Mouse (Mus musculus) CH12.LX (cell line): ENCODE measurements at regions not wholly inside any gene's neighbourhood (a gene's known extent, or its start where the extent isn't known, plus 50 kb on each side); places are given as distances from the start of the nearest gene placed in this dataset.

Experiments
- DNase-seq: peaks from one replicate; pipeline ENCODE4 v3.0.0-alpha.2; 2013; ENCODE audit errors: extremely low read depth
- H3K27ac ChIP-seq: 2 replicates; pipeline ENCODE4 v1.5.1; 2012; ENCODE audit warnings: low read depth, mild to moderate bottlenecking, control low read depth, moderate library complexity; ENCODE audit not compliant: insufficient read depth
- H3K27me3 ChIP-seq: replicated peaks from 2 replicates; pipeline ENCODE3; 2012; ENCODE audit warnings: inconsistent platforms
- H3K36me3 ChIP-seq, 2 experiments: replicated peaks in 1 of 2; 2 replicates each; pipeline versions ENCODE3 to v1.6.1; 2012; ENCODE audit warnings: inconsistent platforms in 1 of 2, low read length in 1 of 2, mild to moderate bottlenecking in 1 of 2, mixed read lengths in 1 of 2, moderate library complexity in 1 of 2; ENCODE audit not compliant: control insufficient read depth in 1 of 2, insufficient read depth in 1 of 2
- H3K4me1 ChIP-seq, 2 experiments: 2 replicates each; pipeline ENCODE4 v1.6.1; 2012; ENCODE audit warnings: inconsistent platforms in 1 of 2, moderate library complexity in 1 of 2; ENCODE audit not compliant: insufficient read depth in 2 of 2, control insufficient read depth in 1 of 2
- H3K4me2 ChIP-seq: 2 replicates; pipeline ENCODE4 v1.6.1; 2012; ENCODE audit warnings: low read depth, mild to moderate bottlenecking, control low read depth; ENCODE audit not compliant: poor library complexity, insufficient read depth, severe bottlenecking
- H3K4me3 ChIP-seq, 3 experiments: fragments of 150-350 bp in 1 of 3; sonication (generic) in 1 of 3; replicated peaks in 1 of 3; 2 replicates each; pipeline versions ENCODE3 to v1.5.1; 2011 to 2012; ENCODE audit warnings: low read depth in 2 of 3, low read length in 2 of 3, mild to moderate bottlenecking in 2 of 3, moderate library complexity in 2 of 3, control low read depth in 1 of 3, improper control_type of control experiment in 1 of 3, inconsistent platforms in 1 of 3, mixed read lengths in 1 of 3; ENCODE audit not compliant: poor library complexity in 1 of 3
- H3K79me2 ChIP-seq: replicated peaks from 2 replicates; pipeline ENCODE4 v1.6.1; 2012; ENCODE audit warnings: mild to moderate bottlenecking, moderate library complexity; ENCODE audit not compliant: control insufficient read depth, poor library complexity, insufficient read depth, severe bottlenecking; ENCODE audit errors: extremely low read depth
- H3K9ac ChIP-seq: 2 replicates; pipeline ENCODE4 v1.6.1; 2012; ENCODE audit warnings: low read depth, mild to moderate bottlenecking, control low read depth, moderate library complexity; ENCODE audit not compliant: insufficient read depth
- H3K9me3 ChIP-seq: replicated peaks from 2 replicates; pipeline ENCODE3; 2012; ENCODE audit warnings: low read length, inconsistent platforms, mixed read lengths
- BHLHE40 ChIP-seq: IDR thresholded peaks from 2 replicates; pipeline ENCODE4 v1.6.1; 2011; ENCODE audit warnings: mild to moderate bottlenecking, low read depth, low read length, improper control_type of control experiment
- CHD1 ChIP-seq: IDR thresholded peaks from 2 replicates; pipeline ENCODE4 v1.6.1; 2012; ENCODE audit warnings: low read depth, low read length, improper control_type of control experiment, inconsistent platforms
- ELF1 ChIP-seq: IDR thresholded peaks from 2 replicates; pipeline ENCODE4 v1.6.1; 2014; ENCODE audit warnings: low read depth, mild to moderate bottlenecking, inconsistent platforms, low read length, improper control_type of control experiment
- HCFC1 ChIP-seq: IDR thresholded peaks from 2 replicates; pipeline ENCODE4 v1.6.1; 2012; ENCODE audit warnings: low read depth, mild to moderate bottlenecking, inconsistent platforms, low read length, improper control_type of control experiment
- JUN ChIP-seq: IDR thresholded peaks from 2 replicates; pipeline ENCODE4 v1.6.1; 2011; ENCODE audit warnings: low read depth, mild to moderate bottlenecking, low read length, improper control_type of control experiment, moderate library complexity; ENCODE audit not compliant: insufficient read depth
- JUND ChIP-seq: conservative IDR thresholded peaks from 2 replicates; pipeline ENCODE4 v1.6.1; 2011; ENCODE audit warnings: low read depth, low read length, improper control_type of control experiment
- KAT2A ChIP-seq: IDR thresholded peaks from 2 replicates; pipeline ENCODE4 v1.6.1; 2012; ENCODE audit warnings: low read length, improper control_type of control experiment, inconsistent platforms; ENCODE audit not compliant: insufficient replicate concordance
- MAX ChIP-seq: IDR thresholded peaks from 2 replicates; pipeline ENCODE4 v1.6.1; 2011; ENCODE audit warnings: low read length, improper control_type of control experiment
- MAZ ChIP-seq: IDR thresholded peaks from 2 replicates; pipeline ENCODE4 v1.6.1; 2012; ENCODE audit warnings: low read depth, mild to moderate bottlenecking, inconsistent platforms, low read length, improper control_type of control experiment, moderate library complexity
- MEF2A ChIP-seq: IDR thresholded peaks from 2 replicates; pipeline ENCODE4 v1.6.1; 2014; ENCODE audit warnings: low read depth, mild to moderate bottlenecking, inconsistent platforms, low read length, improper control_type of control experiment, borderline replicate concordance
- MYC ChIP-seq: IDR thresholded peaks from 2 replicates; pipeline ENCODE4 v1.6.1; 2011; ENCODE audit warnings: low read depth, mild to moderate bottlenecking, improper control_type of control experiment, low read length
- NELFE ChIP-seq: IDR thresholded peaks from 2 replicates; pipeline ENCODE4 v1.6.1; 2011; ENCODE audit warnings: low read depth, low read length, improper control_type of control experiment
- NRF1 ChIP-seq: IDR thresholded peaks from 2 replicates; pipeline ENCODE4 v1.6.1; 2014; ENCODE audit warnings: low read depth, mild to moderate bottlenecking, inconsistent platforms, low read length, improper control_type of control experiment, moderate library complexity
- PAX5 ChIP-seq: IDR thresholded peaks from 2 replicates; pipeline ENCODE4 v1.6.1; 2012; ENCODE audit warnings: low read length, inconsistent platforms, mixed read lengths
- POLR2A ChIP-seq: IDR thresholded peaks from 2 replicates; pipeline ENCODE4 v1.6.1; 2011; ENCODE audit warnings: low read depth, mild to moderate bottlenecking, improper control_type of control experiment, low read length
- POLR2AphosphoS2 ChIP-seq: IDR thresholded peaks from 2 replicates; pipeline ENCODE4 v1.6.1; 2011; ENCODE audit warnings: low read depth, low read length, improper control_type of control experiment
- RAD21 ChIP-seq: IDR thresholded peaks from 2 replicates; pipeline ENCODE4 v1.6.1; 2011; ENCODE audit warnings: low read depth, mild to moderate bottlenecking, low read length, improper control_type of control experiment, moderate library complexity
- SIN3A ChIP-seq: IDR thresholded peaks from 2 replicates; pipeline ENCODE4 v1.6.1; 2012; ENCODE audit warnings: low read length, improper control_type of control experiment, inconsistent platforms
- SMC3 ChIP-seq: IDR thresholded peaks from 2 replicates; pipeline ENCODE4 v1.6.1; 2011; ENCODE audit warnings: low read depth, low read length, improper control_type of control experiment
- TBP ChIP-seq: conservative IDR thresholded peaks from 2 replicates; pipeline ENCODE4 v1.6.1; 2011; ENCODE audit warnings: low read depth, low read length, improper control_type of control experiment
- UBTF ChIP-seq: IDR thresholded peaks from 2 replicates; pipeline ENCODE4 v1.6.1; 2012; ENCODE audit warnings: low read depth, mild to moderate bottlenecking, inconsistent platforms, low read length, improper control_type of control experiment, moderate library complexity
- USF1 ChIP-seq: IDR thresholded peaks from 2 replicates; pipeline ENCODE4 v1.6.1; 2014; ENCODE audit warnings: low read depth, mild to moderate bottlenecking, inconsistent platforms, low read length, improper control_type of control experiment
- USF2 ChIP-seq: conservative IDR thresholded peaks from 2 replicates; pipeline ENCODE4 v1.6.1; 2011; ENCODE audit warnings: low read depth, low read length, improper control_type of control experiment
- ZC3H11A ChIP-seq: IDR thresholded peaks from 2 replicates; pipeline ENCODE4 v1.6.1; 2012; ENCODE audit warnings: low read depth, mild to moderate bottlenecking, inconsistent platforms, low read length, improper control_type of control experiment
- ZMIZ1 ChIP-seq: IDR thresholded peaks from 2 replicates; pipeline ENCODE4 v1.6.1; 2012; ENCODE audit warnings: low read depth, mild to moderate bottlenecking, inconsistent platforms, low read length, improper control_type of control experiment
- ZNF384 ChIP-seq: IDR thresholded peaks from 2 replicates; pipeline ENCODE4 v1.6.1; 2012; ENCODE audit warnings: low read depth, low read length, improper control_type of control experiment, inconsistent platforms
- dilution Hi-C: fragments of 300-500 bp; cut with MboI; formaldehyde crosslinking; loops from 2 replicates; pipeline ENCODE4 v1.14.3; 2020; ENCODE audit warnings: low sequenced_read_pairs; ENCODE audit not compliant: extremely low pct_unique_long_range_greater_than_20kb, extremely low pct_ligation_motif_present
- in situ Hi-C: fragments of 300-500 bp; cut with MboI; formaldehyde crosslinking; loops from 3 replicates; pipeline ENCODE4 v1.14.3; 2019; ENCODE audit warnings: low sequenced_read_pairs, low pct_ligation_motif_present, low pct_unique_long_range_greater_than_20kb, mixed read lengths

DNA sequence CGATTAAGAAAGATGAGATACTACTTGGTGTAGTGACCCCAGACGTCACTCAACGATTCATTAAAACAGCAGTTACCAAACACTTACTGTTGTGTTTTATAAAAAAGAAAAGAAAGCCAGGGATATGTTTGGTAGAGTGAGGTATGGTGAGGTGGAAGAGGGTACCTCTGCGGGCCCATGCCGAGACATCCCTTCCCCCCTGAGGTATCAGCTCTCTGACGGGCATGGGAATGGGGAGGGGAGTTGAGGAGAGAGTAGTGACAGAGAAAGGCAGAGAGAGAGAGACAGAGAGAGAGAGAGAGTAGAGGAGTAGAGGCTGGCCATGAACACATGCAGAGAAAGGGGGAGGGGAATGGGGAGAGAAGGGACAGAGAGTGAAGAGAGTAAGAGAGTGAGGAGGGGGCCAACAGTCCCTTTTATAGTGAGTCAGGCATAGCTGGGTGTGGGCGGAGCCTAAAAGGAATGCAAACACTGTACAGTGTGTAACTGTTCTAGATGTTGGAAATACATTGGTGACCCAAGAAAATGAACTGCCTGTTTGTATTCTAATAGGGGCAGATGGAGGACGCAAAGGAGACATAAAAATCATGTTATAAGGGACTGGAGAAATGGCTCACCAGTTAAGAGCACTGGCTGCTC is 285.9 kb downstream of the Gm49356 start:
- no peaks in the 10 kb centered on the region for H3K27me3 ChIP-seq

DNA sequence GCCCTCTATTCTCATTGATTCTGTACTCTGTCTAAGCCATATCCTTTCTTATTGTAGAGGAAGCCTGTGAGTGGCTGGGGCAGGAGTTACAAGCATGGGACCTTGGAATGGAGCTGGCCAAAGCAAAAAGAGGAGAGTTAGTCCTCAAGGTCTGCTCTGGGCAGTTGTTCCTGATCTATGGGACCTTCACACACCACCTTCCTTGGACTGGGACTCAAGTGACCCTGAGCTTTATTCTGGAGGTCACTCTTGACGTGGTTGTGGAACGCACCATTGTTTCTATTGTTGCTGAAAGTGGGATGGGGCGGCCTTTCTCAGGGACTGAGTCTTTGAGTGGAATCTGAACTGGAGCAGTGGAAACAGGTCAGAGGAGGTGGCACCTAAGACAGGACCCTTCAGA is 291.0 kb downstream of the Gm49356 start:
- Histone ChIP-seq H3K9me3 (peaks cover 3% of the 10 kb centered on the region), H3K4me1 (no peaks in the 10 kb centered on the region), H3K36me3 (no peaks in the 10 kb centered on the region), H3K27me3 (no peaks in the 10 kb centered on the region), H3K9ac (no peak overlapping the region), H3K4me3 (no peak overlapping the region), H3K79me2 (no peaks in the 10 kb centered on the region), H3K4me2 (no peak overlapping the region), H3K27ac (no peak overlapping the region)
- DNase-seq, result no peak
- TF ChIP-seq SMC3 (no peak), MYC (no peak), JUN (no peak), HCFC1 (no peak), NELFE (no peak), JUND (no peak), MAZ (no peak), TBP (no peak), POLR2A (no peak), ZC3H11A (no peak), ELF1 (no peak), CHD1 (no peak), POLR2AphosphoS2 (no peak), MEF2A (no peak)
- in situ Hi-C loops (no loop called here), dilution Hi-C loops (no loop called here)

More for the DNA sequence above, 285.9 kb downstream of the Gm49356 start:
- dilution Hi-C loops (no loop called here), in situ Hi-C loops (no loop called here)
- no peak overlapping the region for H3K4me3 ChIP-seq
- peaks cover 0 to 9% of the 10 kb centered on the region in 2 experiments; a peak in 2 of 4 replicates for H3K4me1 ChIP-seq
- no peaks in the 10 kb centered on the region for H3K36me3 ChIP-seq
- no peak overlapping the region for H3K9ac ChIP-seq
- no peak overlapping the region for H3K27ac ChIP-seq
- no peaks in the 10 kb centered on the region for H3K9me3 ChIP-seq
- no peaks in the 10 kb centered on the region for H3K79me2 ChIP-seq
- TF ChIP-seq JUND, result no peak
- TF ChIP-seq PAX5, result no peak
- TF ChIP-seq NRF1, result no peak
- TF ChIP-seq USF1, result no peak
- no peak for TF ChIP-seq UBTF
- TF ChIP-seq ZNF384, result no peak
- TF ChIP-seq RAD21, result no peak
- TF ChIP-seq MAX, result no peak
- TF ChIP-seq MYC, result no peak
- no peak for TF ChIP-seq KAT2A
- no peak for TF ChIP-seq MAZ
- TF ChIP-seq USF2, result no peak
- no peak for TF ChIP-seq MEF2A
- no peak for TF ChIP-seq BHLHE40
- no peak for TF ChIP-seq SIN3A
- TF ChIP-seq ZMIZ1, result no peak
- TF ChIP-seq, all 38 proteins: peak for 0
- DNase-seq, result no peak
- H3K4me2 ChIP-seq, result no peak overlapping the region
